Mouse (Mus musculus): ENCODE measurements around the gene Cux2. TPM values are rescaled to one million over a fixed set of nuclear protein-coding genes. Genes with fewer than 3 reads are reported as not detected.

Gene Cux2
- 0.06 TPM in 1 of 2 replicates, not detected in the other for polyA plus RNA-seq (2012; ENCODE audit: low replicate concordance)

DNA sequence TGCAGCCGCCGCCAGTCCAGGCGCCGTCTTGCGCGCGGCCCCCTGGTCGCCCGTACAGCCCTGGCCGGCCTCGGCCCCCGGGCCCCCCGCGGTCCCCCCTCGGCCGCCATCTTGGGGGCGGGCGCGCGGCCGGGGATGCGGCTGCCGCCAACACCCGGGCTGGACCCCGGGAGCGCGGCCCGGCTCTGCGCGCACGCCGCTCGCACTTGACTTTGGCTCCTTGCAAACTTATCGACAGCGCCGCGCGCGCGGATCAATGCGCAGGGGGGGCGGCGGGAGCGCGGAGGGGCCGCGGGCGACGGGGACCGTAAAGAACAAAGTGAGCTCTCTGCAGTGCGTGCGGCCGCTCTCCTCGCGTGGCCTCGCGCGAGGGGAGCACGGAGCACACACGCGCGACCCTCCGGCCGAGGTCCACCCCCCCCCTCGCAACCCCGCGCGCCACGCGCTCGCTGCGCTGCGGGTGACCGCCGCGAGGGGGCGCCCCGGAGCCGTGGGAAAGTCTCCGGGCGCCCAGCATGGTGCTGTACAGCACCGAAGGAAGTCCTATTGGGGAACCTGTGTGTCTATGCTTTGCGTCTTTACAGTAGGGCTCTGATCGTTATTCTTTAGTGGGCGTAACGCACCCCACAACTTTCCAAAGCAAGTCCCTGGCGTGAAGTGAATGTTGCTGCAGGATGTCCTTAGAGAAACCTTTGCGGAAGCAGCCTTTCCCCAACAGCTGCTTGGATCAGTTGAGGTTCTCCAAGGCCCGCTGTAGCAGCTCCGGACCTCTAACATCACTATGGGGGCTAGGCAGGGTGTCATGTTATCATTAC lies at the start of gene Cux2:
Gene Cux2 (minus strand): TSS at position 86 of the 815 bp plus-strand sequence.

DNA sequence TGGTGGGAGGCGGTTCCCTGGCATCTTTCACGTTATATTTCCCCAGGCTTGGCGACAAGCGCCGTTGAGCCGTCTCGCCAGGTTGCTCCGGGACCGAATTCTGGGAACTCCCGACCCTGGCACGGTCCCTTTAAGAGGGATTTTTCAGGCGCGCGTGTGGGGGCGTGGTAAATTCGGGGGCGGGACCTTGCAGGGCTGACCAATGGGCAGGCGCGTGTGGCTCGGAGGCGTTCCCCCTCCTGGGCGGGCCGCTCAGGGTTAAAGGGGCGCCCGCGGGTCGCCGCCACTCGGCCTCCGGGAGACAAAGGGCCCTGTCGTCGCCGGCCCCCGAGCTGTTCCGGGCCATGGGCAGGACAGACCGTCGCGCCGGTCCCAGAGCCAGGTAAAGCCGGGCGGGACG lies 201.2 kb downstream of the Cux2 start, which contains the start of gene Pheta1:
Gene Pheta1 (plus strand): TSS at position 242 of the 400 bp plus-strand sequence.

DNA sequence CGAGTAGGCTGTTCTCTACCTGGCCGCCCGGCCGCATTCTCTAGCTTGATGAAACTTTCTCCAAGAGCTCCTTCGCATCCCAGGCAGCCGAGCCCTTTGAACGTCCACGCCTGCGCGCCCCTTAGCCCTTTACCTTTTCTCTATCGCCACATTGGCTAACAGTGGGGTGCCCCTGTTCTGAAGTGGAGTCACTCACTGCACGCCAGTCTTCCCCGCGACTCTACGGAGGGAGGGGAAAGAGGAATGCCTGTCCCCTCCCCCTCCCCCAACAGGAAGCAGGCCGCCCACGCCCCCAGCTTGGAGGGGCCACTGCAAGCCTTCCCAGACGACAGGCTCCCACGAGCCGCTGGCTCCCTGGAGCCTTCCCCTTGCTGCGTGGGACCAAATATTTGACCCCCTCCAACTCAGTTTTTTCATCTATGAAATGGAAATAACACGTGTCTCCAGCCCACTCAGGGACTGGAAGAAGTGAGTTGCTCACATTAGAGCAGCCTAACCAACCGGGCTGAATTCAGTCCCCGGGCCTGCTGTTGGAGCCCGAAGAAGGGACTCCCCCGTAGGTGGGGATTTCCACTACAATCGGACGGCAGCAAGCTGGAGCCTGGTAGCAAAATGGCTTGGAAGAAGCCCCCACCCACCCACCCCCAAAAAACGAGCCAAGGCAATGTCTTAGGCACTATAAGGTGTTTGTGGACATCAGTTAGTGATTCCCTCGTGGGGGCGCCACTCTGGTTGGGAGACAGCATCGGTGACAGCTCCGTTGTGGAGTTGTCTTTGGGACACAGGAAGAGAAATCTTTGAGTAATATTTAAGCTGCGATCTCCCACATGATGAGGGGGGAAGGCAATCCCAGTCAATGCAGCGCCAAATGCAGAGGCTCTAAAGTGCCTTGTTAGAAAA lies 212.2 kb downstream of the Cux2 start, which contains the start of gene Sh2b3:
Gene Sh2b3 (minus strand): TSS at position 206 of the 900 bp plus-strand sequence.

Other genes with a start within 250 kb of the Cux2 start
- 156 and 416 TPM in 2 replicates for gene Sh2b3, start 212.5 kb downstream of the Cux2 start, polyA plus RNA-seq (2012; ENCODE audit: low replicate concordance)
- gene Pheta1, start 201.1 kb downstream of the Cux2 start, polyA plus RNA-seq (2012; ENCODE audit: low replicate concordance): 16.1 and 62.8 TPM in 2 replicates
- gene Myl2, start 50.8 kb upstream of the Cux2 start, polyA plus RNA-seq (2012; ENCODE audit: low replicate concordance): not detected in 2 replicates
- gene Ccdc63, start 90.7 kb upstream of the Cux2 start, polyA plus RNA-seq (2012; ENCODE audit: low replicate concordance): 0.03 TPM in 1 of 2 replicates, not detected in the other
- 112 and 162 TPM in 2 replicates for gene Ppp1cc, start 108.2 kb upstream of the Cux2 start, polyA plus RNA-seq (2012; ENCODE audit: low replicate concordance)
- 30.4 and 37.6 TPM in 2 replicates for gene Hvcn1, start 156.7 kb upstream of the Cux2 start, polyA plus RNA-seq (2012; ENCODE audit: low replicate concordance)
- gene Tctn1, start 214.4 kb upstream of the Cux2 start, polyA plus RNA-seq (2012; ENCODE audit: low replicate concordance): 6.6 and 11.7 TPM in 2 replicates
- 8.2 and 25.1 TPM in 2 replicates for gene Pptc7, start 234.3 kb upstream of the Cux2 start, polyA plus RNA-seq (2012; ENCODE audit: low replicate concordance)

All from leukemia stem cell, adult 10-12 weeks (primary cell).